Mouse (Mus musculus): Measurements from ENCODE around the gene Ccdc65.
A peak's percentile ranks its signal among the peaks of the same experiment; 100 is the strongest.

- TF ChIP-seq CTCF (IDR thresholded peaks at IDR 0.05; ENCODE audit: low read depth) (peak; percentile 94), EP300 (IDR thresholded peaks at IDR 0.05; ENCODE audit: low read depth) (no peak)
Measured at GRCm38 (mm10) chr15:98699190-98700105, 8.6 kb upstream of the Ccdc65 start.

All from liver, postnatal 0 days (tissue).